In genomic region chr2:156779036-156779435, GRCm38 (mm10) we compare ENCODE assay signal across 14 mouse cellular contexts. TPM values are rescaled to one million over a fixed set of nuclear protein-coding genes. Genes with fewer than 3 reads are reported as not detected.
DNase-seq lines count a peak whose midpoint lies in the region; ATAC-seq lines count a peak whose summit lies in the region.
"Had no signal": no experiment of that assay in that cellular context is flagged by ENCODE, and none has a peak within 500 bp of the region (broad histone marks: within the 10 kb centered on the region; RNA-seq: fewer than 3 reads in every experiment).

No protein-coding gene starts in this region.

- no peak overlapping the region for H3K27ac ChIP-seq in liver, embryonic 11.5 days (ENCODE audit: low read depth, low read length)
- H3K27ac ChIP-seq in liver, embryonic 12.5 days = no peak overlapping the region
- no peak overlapping the region for H3K27ac ChIP-seq in limb, embryonic 10.5 days
- H3K27ac ChIP-seq in forebrain, embryonic 14.5 days (ENCODE audit: low read depth, low read length) = no peak overlapping the region
- no peak overlapping the region for H3K27ac ChIP-seq in forebrain, embryonic 12.5 days
- H3K27ac ChIP-seq: embryonic facial prominence, embryonic 13.5 days had no signal

- no peak overlapping the region for H3K4me3 ChIP-seq in liver, embryonic 11.5 days (ENCODE audit: low read depth, low read length)
- H3K4me3 ChIP-seq in liver, embryonic 12.5 days = no peak overlapping the region
- H3K4me3 ChIP-seq in limb, embryonic 10.5 days = no peak overlapping the region
- H3K4me3 ChIP-seq in forebrain, embryonic 14.5 days (ENCODE audit: low read depth, low read length) = no peak overlapping the region
- H3K4me3 ChIP-seq in forebrain, embryonic 12.5 days (replicated peaks) = no peak overlapping the region
- H3K4me3 ChIP-seq: embryonic facial prominence, embryonic 13.5 days had no signal

- ATAC-seq in liver, embryonic 11.5 days (replicated peaks; ENCODE audit: low FRiP score) = no peak
- no peak for ATAC-seq in liver, embryonic 12.5 days
- no peak for ATAC-seq in forebrain, embryonic 14.5 days
- no peak for ATAC-seq in forebrain, embryonic 12.5 days (ENCODE audit: low FRiP score)
- ATAC-seq: forebrain, postnatal 0 days had no signal

- peaks cover 75% of the 10 kb centered on the region for H3K4me1 ChIP-seq in liver, embryonic 11.5 days (replicated peaks; ENCODE audit: control insufficient read depth, insufficient read depth, low read length)
- peaks cover 92% of the 10 kb centered on the region for H3K4me1 ChIP-seq in liver, embryonic 12.5 days
- peaks cover 43% of the 10 kb centered on the region for H3K4me1 ChIP-seq in limb, embryonic 10.5 days
- H3K4me1 ChIP-seq in forebrain, embryonic 14.5 days (ENCODE audit: control insufficient read depth, insufficient read depth, low read length) = peaks cover 13% of the 10 kb centered on the region
- peaks cover 31% of the 10 kb centered on the region for H3K4me1 ChIP-seq in forebrain, embryonic 12.5 days

- no peak overlapping the region for H3K4me2 ChIP-seq in liver, embryonic 11.5 days
- no peak overlapping the region for H3K4me2 ChIP-seq in liver, embryonic 12.5 days
- H3K4me2 ChIP-seq in forebrain, embryonic 14.5 days (ENCODE audit: low read length) = no peak overlapping the region
- no peak overlapping the region for H3K4me2 ChIP-seq in forebrain, embryonic 12.5 days
- H3K4me2 ChIP-seq: embryonic facial prominence, embryonic 13.5 days had no signal

- DNase-seq in cerebellum, postnatal 10 days = peak; percentile 60 to 61
- no peak for DNase-seq in cerebellum, postnatal 36 days
- DNase-seq in liver, embryonic 11.5 days (ENCODE audit: low spot score) = peak; percentile 29
- DNase-seq in MN1 (ENCODE audit: low spot score) = peak; percentile 87
- DNase-seq in limb, embryonic 10.5 days (ENCODE audit: low spot score) = peak; percentile 24
- DNase-seq in forebrain, embryonic 14.5 days (ENCODE audit: low spot score) = no peak
- DNase-seq: cerebellum, adult 2 months; forebrain, postnatal 0 days; kidney, postnatal 14 days; liver; thymus, adult 18-20 months had no signal

- no peaks in the 10 kb centered on the region for H3K36me3 ChIP-seq in liver, embryonic 11.5 days (ENCODE audit: control insufficient read depth, insufficient read depth, low read length)
- H3K36me3 ChIP-seq in liver, embryonic 12.5 days = no peaks in the 10 kb centered on the region
- no peaks in the 10 kb centered on the region for H3K36me3 ChIP-seq in limb, embryonic 10.5 days
- no peaks in the 10 kb centered on the region for H3K36me3 ChIP-seq in forebrain, embryonic 14.5 days (ENCODE audit: control insufficient read depth, insufficient read depth, low read length)
- no peaks in the 10 kb centered on the region for H3K36me3 ChIP-seq in forebrain, embryonic 12.5 days (replicated peaks)

- H3K9ac ChIP-seq in liver, embryonic 11.5 days (ENCODE audit: low read depth, low read length) = no peak overlapping the region
- H3K9ac ChIP-seq in liver, embryonic 12.5 days = no peak overlapping the region
- no peak overlapping the region for H3K9ac ChIP-seq in forebrain, embryonic 14.5 days (ENCODE audit: low read length)
- H3K9ac ChIP-seq in forebrain, embryonic 12.5 days = no peak overlapping the region
- H3K9ac ChIP-seq: embryonic facial prominence, embryonic 13.5 days; forebrain, postnatal 0 days had no signal

- peaks cover 10% of the 10 kb centered on the region for H3K27me3 ChIP-seq in liver, embryonic 11.5 days (replicated peaks; ENCODE audit: control insufficient read depth, insufficient read depth, low read length)
- peaks cover 39% of the 10 kb centered on the region for H3K27me3 ChIP-seq in liver, embryonic 12.5 days (replicated peaks)
- peaks cover 20% of the 10 kb centered on the region for H3K27me3 ChIP-seq in limb, embryonic 10.5 days (ENCODE audit: low read depth, poor library complexity, severe bottlenecking)
- H3K27me3 ChIP-seq in forebrain, embryonic 14.5 days (replicated peaks; ENCODE audit: control insufficient read depth, insufficient read depth, low read length) = no peaks in the 10 kb centered on the region
- H3K27me3 ChIP-seq in forebrain, embryonic 12.5 days = peaks cover 15% of the 10 kb centered on the region
- H3K27me3 ChIP-seq: embryonic facial prominence, embryonic 13.5 days had no signal

- WGBS in liver, embryonic 11.5 days = 72% methylated on average over 5 of the region's 5 CpGs
- 62% methylated on average over 5 of the region's 5 CpGs for WGBS in liver, embryonic 12.5 days (ENCODE audit: insufficient replicate concordance)
- 80% methylated on average over 5 of the region's 5 CpGs for WGBS in limb, embryonic 10.5 days
- 77% methylated on average over 5 of the region's 5 CpGs for WGBS in forebrain, embryonic 14.5 days
- WGBS in forebrain, embryonic 12.5 days = 85% methylated on average over 5 of the region's 5 CpGs

- H3K9me3 ChIP-seq in liver, embryonic 11.5 days (ENCODE audit: control insufficient read depth, low read length) = no peaks in the 10 kb centered on the region
- no peaks in the 10 kb centered on the region for H3K9me3 ChIP-seq in liver, embryonic 12.5 days (replicated peaks)
- no peaks in the 10 kb centered on the region for H3K9me3 ChIP-seq in limb, embryonic 10.5 days (replicated peaks)
- H3K9me3 ChIP-seq in forebrain, embryonic 14.5 days (replicated peaks; ENCODE audit: control insufficient read depth, low read length) = no peaks in the 10 kb centered on the region
- H3K9me3 ChIP-seq in forebrain, embryonic 12.5 days = no peaks in the 10 kb centered on the region
- H3K9me3 ChIP-seq: embryonic facial prominence, embryonic 13.5 days had no signal

RNA-seq across cellular contexts. Expression of gene Myl9, which starts 3.8 kb away (rescaled TPM):
- polyA plus RNA-seq in liver, embryonic 11.5 days (2014; fragmentation: Nextera tagmentation; extraction: Ambion mirVana) = 98.9 and 115 TPM in 2 replicates
- 70.5 and 76.1 TPM in 2 replicates for polyA plus RNA-seq in liver, embryonic 12.5 days (2016; fragmentation: Nextera tagmentation; extraction: Ambion mirVana)
- polyA plus RNA-seq in limb, embryonic 10.5 days (2016; fragmentation: Nextera tagmentation; extraction: Ambion mirVana) = 30.1 and 62.7 TPM in 2 replicates
- 40.5 and 44.1 TPM in 2 replicates for polyA plus RNA-seq in forebrain, embryonic 14.5 days (2014; fragmentation: Nextera tagmentation; extraction: Ambion mirVana)
- 61.4 and 95.4 TPM in 2 replicates for polyA plus RNA-seq in forebrain, embryonic 12.5 days (2016; fragmentation: Nextera tagmentation; extraction: Ambion mirVana)

Comparison
In these comparisons a context has a peak if more than half of its experiments do, and no peak if none do; other contexts are left out.
1. DNase-seq: peak in cerebellum, postnatal 10 days (2 of 2), liver, embryonic 11.5 days (single experiment), MN1 (single experiment) and limb, embryonic 10.5 days (single experiment); none in cerebellum, postnatal 36 days (0 of 2) and forebrain, embryonic 14.5 days (single experiment).